Mouse (Mus musculus) frontal cortex, postnatal 25 days (tissue): Measurements from ENCODE around the gene Gm10972.
A peak's percentile ranks its signal among the peaks of the same experiment; 100 is the strongest.
"Not testable (repeated sequence)": the region's sequence is repeated elsewhere in the genome, so short reads cannot be mapped to it uniquely, and the experiment has no call there.

Experiments
- DNase-seq, 2 experiments: peaks; one replicate each; pipeline ENCODE4 v3.0.0; 2022; ENCODE audit warnings: low spot score in 2 of 2

Gm10972 gene

GRCm38 (mm10) chr3:94642495-94643162 is at the start of gene Gm10972:
Gm10972 (plus strand) TSS chr3:94643112.
- DNase-seq = not testable (repeated sequence)

GRCm38 (mm10) chr3:94595871-94596287 is 47.0 kb upstream of the Gm10972 start:
- no peak for DNase-seq

GRCm38 (mm10) chr3:94597224-94597779 is 45.6 kb upstream of the Gm10972 start:
- DNase-seq = no peak

GRCm38 (mm10) chr3:94601959-94602358 is 41.0 kb upstream of the Gm10972 start:
- peak in 1 of 2 experiments; percentile 17 for DNase-seq

GRCm38 (mm10) chr3:94609621-94610020 is 33.3 kb upstream of the Gm10972 start:
- no peak for DNase-seq

- DNase-seq = no peak
These were observed 32.3 kb upstream of the Gm10972 start for GRCm38 (mm10) chr3:94610581-94610980.

GRCm38 (mm10) chr3:94611343-94611742 is 31.6 kb upstream of the Gm10972 start:
- peak in 1 of 2 experiments; percentile 4 for DNase-seq

GRCm38 (mm10) chr3:94611834-94612233 is 31.1 kb upstream of the Gm10972 start:
- DNase-seq = no peak

GRCm38 (mm10) chr3:94612274-94612673 is 30.6 kb upstream of the Gm10972 start:
- DNase-seq = no peak

- DNase-seq = no peak
These were observed 29.5 kb upstream of the Gm10972 start for GRCm38 (mm10) chr3:94613258-94613878.

- peak in 1 of 2 experiments; percentile 20 for DNase-seq
These were observed 26.2 kb upstream of the Gm10972 start for GRCm38 (mm10) chr3:94616717-94617116.

- DNase-seq = no peak
These were observed 21.0 kb upstream of the Gm10972 start for GRCm38 (mm10) chr3:94621740-94622507.

- no peak for DNase-seq
These were observed 20.4 kb upstream of the Gm10972 start for GRCm38 (mm10) chr3:94622550-94622949.

GRCm38 (mm10) chr3:94624281-94624680 is 18.6 kb upstream of the Gm10972 start:
- DNase-seq = no peak

GRCm38 (mm10) chr3:94628712-94629111 is 14.2 kb upstream of the Gm10972 start:
- no peak for DNase-seq

GRCm38 (mm10) chr3:94629876-94630275 is 13.0 kb upstream of the Gm10972 start:
- DNase-seq = no peak

GRCm38 (mm10) chr3:94648755-94649590 is 6.1 kb downstream of the Gm10972 start:
- no peak for DNase-seq

GRCm38 (mm10) chr3:94650409-94650808 is 7.5 kb downstream of the Gm10972 start:
- DNase-seq = no peak

- not testable (repeated sequence) for DNase-seq
These were observed 11.1 kb downstream of the Gm10972 start for GRCm38 (mm10) chr3:94653967-94654366.

GRCm38 (mm10) chr3:94657852-94658739 is 15.2 kb downstream of the Gm10972 start:
- not testable (repeated sequence) for DNase-seq
